Mouse (Mus musculus): Measurements from ENCODE around the gene Atp6ap2. TPM values are rescaled to one million over a fixed set of nuclear protein-coding genes. Genes with fewer than 3 reads are reported as not detected.
"Not testable (repeated sequence)": the region's sequence is repeated elsewhere in the genome, so short reads cannot be mapped to it uniquely, and the experiment has no call there.

Gene Atp6ap2
- polyA plus RNA-seq, 1 experiment: 176 TPM

DNA sequence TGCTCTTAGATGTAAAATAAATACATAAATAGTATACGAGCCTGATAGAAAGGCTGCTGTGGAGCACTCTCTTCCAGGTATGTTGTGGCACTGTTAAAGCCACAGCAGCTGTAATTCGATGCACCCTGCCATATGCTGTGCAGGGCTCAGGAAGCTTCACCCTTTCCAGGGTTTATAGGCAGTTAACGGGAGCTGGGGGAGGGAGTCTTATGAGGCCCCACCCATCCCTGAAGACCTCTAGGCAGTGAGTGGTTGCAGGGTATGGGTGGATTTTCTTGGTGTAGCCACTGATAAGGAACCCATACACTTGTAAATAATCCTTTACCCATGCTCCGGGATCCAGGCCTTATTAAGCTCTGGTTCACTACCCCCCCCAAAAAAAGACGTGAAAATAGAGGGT lies 6.2 kb downstream of the Atp6ap2 start:
- no peak for TF ChIP-seq POLR2A (IDR thresholded peaks at IDR 0.05; ENCODE audit: borderline replicate concordance, low read depth, low read length)
- TF ChIP-seq CTCF (IDR thresholded peaks at IDR 0.05; ENCODE audit: low read depth, low read length): no peak
- H3K4me1 ChIP-seq (ENCODE audit: control insufficient read depth, insufficient read depth, low read length): peaks cover 29% of the 10 kb centered on the region
- H3K27ac ChIP-seq (ENCODE audit: insufficient read depth, low read depth, low read length): no peak overlapping the region
- no peak overlapping the region for H3K4me3 ChIP-seq (ENCODE audit: insufficient read depth, low read length)

DNA sequence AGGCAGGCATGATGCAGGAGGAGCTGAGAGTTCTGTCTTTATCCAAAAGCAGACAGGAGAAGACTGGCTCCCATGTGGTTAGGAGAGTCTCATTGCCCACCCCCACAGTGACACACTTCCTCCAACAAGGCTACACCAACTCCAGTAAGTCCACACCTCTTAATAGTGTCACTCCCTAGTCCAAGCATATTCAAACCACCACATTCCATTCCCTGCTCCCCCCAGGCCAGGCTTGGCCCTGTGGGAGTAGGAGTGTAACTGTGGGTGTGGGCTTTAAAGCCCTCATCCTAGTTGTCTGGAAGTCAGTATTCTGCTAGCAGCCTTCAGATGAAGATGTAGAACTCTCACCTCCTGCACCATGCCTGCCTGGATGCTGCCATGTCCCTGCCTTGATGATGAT lies 22.9 kb downstream of the Atp6ap2 start:
- H3K27ac ChIP-seq (ENCODE audit: insufficient read depth, low read depth, low read length); H3K4me3 ChIP-seq (ENCODE audit: insufficient read depth, low read length); H3K4me1 ChIP-seq (ENCODE audit: control insufficient read depth, insufficient read depth, low read length): not testable (repeated sequence)

DNA sequence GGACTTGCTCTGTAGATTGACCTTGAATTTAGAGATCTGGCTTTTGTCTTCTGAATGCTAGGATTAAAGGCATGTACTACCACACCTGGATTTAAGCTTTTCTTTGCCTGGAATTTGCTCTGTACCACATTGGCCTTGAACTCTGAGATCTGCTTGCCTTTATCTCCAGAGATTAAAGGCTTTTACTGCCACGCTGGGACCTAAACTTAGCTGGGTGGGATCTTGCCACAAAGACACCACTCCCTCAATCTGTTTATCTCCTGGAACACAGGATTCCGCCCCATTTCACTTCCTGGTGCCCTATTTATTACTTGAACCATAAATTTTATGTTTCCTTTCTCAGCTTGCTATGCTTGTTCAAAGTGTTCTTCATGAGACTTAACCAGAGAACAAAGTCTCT lies 23.6 kb downstream of the Atp6ap2 start:
- Histone ChIP-seq H3K4me1 (ENCODE audit: control insufficient read depth, insufficient read depth, low read length) (no peaks in the 10 kb centered on the region), H3K4me3 (ENCODE audit: insufficient read depth, low read length) (no peak overlapping the region), H3K27ac (ENCODE audit: insufficient read depth, low read depth, low read length) (no peak overlapping the region)
- TF ChIP-seq POLR2A (IDR thresholded peaks at IDR 0.05; ENCODE audit: borderline replicate concordance, low read depth, low read length) (no peak), CTCF (IDR thresholded peaks at IDR 0.05; ENCODE audit: low read depth, low read length) (no peak)

DNA sequence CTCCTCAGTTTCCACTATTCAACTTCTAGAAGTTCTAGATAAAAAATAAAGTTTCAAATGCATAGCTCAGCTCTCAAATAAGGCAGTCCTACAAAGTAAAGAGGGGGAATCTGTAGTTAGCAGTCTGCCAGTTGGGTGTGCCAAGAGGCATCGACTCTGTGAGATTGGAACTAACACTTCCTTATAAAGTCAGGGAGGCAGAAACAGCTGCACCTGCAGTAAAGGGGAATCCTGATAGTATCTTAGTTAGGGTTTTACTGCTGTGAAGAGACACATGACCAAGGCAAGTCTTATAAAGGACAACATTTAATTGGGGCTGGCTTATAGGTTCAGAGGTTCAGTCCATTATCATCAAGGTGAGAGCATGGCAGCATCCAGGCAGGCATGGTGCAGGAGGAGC lies 24.8 kb downstream of the Atp6ap2 start:
- H3K4me3 ChIP-seq (ENCODE audit: insufficient read depth, low read length); H3K27ac ChIP-seq (ENCODE audit: insufficient read depth, low read depth, low read length); H3K4me1 ChIP-seq (ENCODE audit: control insufficient read depth, insufficient read depth, low read length): not testable (repeated sequence)

DNA sequence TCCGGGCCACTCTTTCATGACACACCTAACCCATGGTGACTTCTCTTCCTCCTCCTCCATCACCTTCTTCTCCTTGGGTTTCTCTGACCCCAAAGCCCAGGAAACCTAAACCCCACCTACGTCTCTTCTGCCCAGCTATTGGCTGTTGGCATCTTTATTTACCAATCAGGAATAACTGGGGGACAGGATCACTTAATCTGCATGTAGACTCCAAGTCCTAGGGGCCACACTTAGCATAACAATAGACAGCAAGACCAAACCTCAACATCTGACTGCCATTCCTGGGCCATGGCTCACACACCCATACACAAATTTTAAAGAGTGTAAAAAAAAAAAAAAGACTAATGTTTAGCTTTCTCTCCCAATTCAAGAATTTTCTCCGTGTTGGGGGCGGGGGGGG lies 37.5 kb downstream of the Atp6ap2 start:
- Histone ChIP-seq H3K4me1 (ENCODE audit: control insufficient read depth, insufficient read depth, low read length) (no peaks in the 10 kb centered on the region), H3K4me3 (ENCODE audit: insufficient read depth, low read length) (no peak overlapping the region), H3K27ac (ENCODE audit: insufficient read depth, low read depth, low read length) (no peak overlapping the region)
- no peak for TF ChIP-seq CTCF (IDR thresholded peaks at IDR 0.05; ENCODE audit: low read depth, low read length)
- no peak for TF ChIP-seq POLR2A (IDR thresholded peaks at IDR 0.05; ENCODE audit: borderline replicate concordance, low read depth, low read length)

DNA sequence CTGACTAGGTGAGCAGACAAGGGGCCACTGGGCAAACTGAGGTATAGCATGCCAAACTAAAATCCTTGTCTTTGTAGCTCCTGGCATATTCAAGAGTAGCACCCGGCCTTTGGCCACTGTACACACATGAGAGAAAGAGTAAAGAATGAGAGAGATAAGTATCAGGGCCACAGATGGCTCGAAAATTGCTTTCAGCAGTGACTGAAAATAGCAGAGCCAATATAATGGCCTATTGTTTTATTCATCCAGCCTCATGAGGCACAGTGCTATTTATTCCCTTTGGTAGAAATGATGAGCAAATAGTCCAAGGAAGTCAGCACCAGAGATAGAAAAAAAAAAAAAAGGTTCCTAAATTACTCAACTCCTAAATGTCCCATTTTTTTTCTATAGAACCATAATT lies 57.4 kb downstream of the Atp6ap2 start:
- Histone ChIP-seq H3K4me3 (ENCODE audit: insufficient read depth, low read length) (no peak overlapping the region), H3K4me1 (ENCODE audit: control insufficient read depth, insufficient read depth, low read length) (0 out of 2 replicates have a peak, but pooled peaks cover 2% of the 10 kb centered on the region), H3K27ac (ENCODE audit: insufficient read depth, low read depth, low read length) (no peak overlapping the region)
- TF ChIP-seq POLR2A (IDR thresholded peaks at IDR 0.05; ENCODE audit: borderline replicate concordance, low read depth, low read length) (no peak), CTCF (IDR thresholded peaks at IDR 0.05; ENCODE audit: low read depth, low read length) (no peak)

DNA sequence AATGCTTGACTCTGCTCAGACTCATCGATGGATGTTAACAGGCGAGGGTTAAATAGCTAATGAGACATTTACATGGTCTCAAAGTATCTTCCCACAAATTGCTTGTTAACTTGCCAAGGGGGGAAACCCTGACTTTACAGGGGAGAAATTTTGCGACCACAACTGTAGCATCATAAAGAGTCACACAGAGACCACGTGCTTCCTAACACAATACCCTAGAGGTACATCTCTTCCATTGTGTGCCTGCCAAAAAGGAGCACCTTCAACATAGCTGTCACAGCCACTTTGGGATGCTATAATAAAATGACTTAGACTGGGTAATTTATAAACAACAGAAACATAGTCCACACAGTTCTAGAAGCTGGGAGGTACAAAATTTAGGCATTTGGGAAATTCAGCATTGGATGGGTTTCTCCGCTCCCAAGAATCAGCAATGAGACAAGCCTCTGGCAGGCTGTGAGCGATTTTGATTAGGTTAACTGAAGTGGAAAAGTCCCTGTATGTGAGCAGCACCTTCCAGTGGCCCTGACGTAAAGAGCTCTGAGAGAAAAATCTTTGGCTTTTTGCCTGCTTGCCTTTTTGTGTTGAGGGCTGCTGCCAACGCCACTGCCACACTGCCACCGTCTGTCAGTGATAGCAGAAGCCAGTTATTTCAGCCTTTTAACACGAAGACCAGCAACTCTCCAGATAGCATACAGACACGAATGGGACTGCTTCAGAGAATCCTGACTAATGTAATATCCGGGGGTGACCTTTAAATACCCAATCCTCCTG lies 58.1 kb downstream of the Atp6ap2 start:
- Histone ChIP-seq H3K4me1 (ENCODE audit: control insufficient read depth, insufficient read depth, low read length) (0 out of 2 replicates have a peak, but pooled peaks cover 2% of the 10 kb centered on the region), H3K4me3 (ENCODE audit: insufficient read depth, low read length) (no peak overlapping the region), H3K27ac (ENCODE audit: insufficient read depth, low read depth, low read length) (no peak overlapping the region)
- TF ChIP-seq CTCF (IDR thresholded peaks at IDR 0.05; ENCODE audit: low read depth, low read length): no peak
- TF ChIP-seq POLR2A (IDR thresholded peaks at IDR 0.05; ENCODE audit: borderline replicate concordance, low read depth, low read length): no peak

DNA sequence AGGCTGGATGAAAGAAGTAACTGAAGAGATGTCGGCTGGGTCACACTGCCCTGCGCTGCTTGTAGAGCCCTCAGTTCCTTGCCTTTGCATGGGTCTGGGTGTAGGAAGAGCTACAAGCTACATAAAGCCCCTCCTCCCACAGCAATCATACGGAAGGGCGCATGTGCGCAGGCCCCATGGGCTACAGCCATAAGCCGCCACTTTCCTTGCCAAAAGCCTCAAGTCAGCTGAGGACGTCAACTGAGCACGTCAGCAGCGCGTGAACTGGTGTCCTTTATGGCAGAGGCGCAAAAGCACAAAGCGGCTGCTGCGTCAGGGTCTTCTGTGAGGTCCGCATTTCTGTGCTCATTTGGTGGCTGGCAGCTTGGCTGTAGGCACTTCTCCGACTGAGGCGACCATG lies 64.3 kb downstream of the Atp6ap2 start:
- H3K4me3 ChIP-seq (ENCODE audit: insufficient read depth, low read length): no peak overlapping the region
- no peaks in the 10 kb centered on the region for H3K4me1 ChIP-seq (ENCODE audit: control insufficient read depth, insufficient read depth, low read length)
- TF ChIP-seq POLR2A (IDR thresholded peaks at IDR 0.05; ENCODE audit: borderline replicate concordance, low read depth, low read length): no peak
- TF ChIP-seq CTCF (IDR thresholded peaks at IDR 0.05; ENCODE audit: low read depth, low read length): no peak
- no peak overlapping the region for H3K27ac ChIP-seq (ENCODE audit: insufficient read depth, low read depth, low read length)

DNA sequence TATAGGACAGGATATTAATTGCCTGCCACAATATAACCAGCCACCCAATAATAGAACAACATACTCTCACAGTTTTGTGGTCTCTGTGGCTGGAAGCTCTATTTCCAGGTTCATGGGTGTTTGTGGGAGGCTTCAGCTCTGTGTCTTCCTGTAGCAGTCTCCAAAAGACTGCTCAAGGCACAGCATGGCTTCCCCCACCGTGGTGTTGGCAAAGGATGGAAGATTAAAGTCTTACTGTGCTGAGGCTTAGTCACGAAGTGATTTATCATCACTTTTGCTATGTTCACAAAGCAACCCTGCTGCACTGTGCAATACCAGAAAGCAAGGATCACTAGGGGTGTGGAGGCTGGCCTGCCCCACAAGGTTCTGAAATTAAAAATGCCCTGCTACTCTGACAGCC lies 66.3 kb downstream of the Atp6ap2 start:
- no peaks in the 10 kb centered on the region for H3K4me1 ChIP-seq (ENCODE audit: control insufficient read depth, insufficient read depth, low read length)
- no peak overlapping the region for H3K4me3 ChIP-seq (ENCODE audit: insufficient read depth, low read length)
- no peak for TF ChIP-seq CTCF (IDR thresholded peaks at IDR 0.05; ENCODE audit: low read depth, low read length)
- no peak for TF ChIP-seq POLR2A (IDR thresholded peaks at IDR 0.05; ENCODE audit: borderline replicate concordance, low read depth, low read length)
- no peak overlapping the region for H3K27ac ChIP-seq (ENCODE audit: insufficient read depth, low read depth, low read length)

Other genes starting within 250 kb of the Atp6ap2 start
- 28.2 and 29.1 TPM in 2 replicates for gene 1810030O07Rik, start 85.9 kb downstream of the Atp6ap2 start, polyA plus RNA-seq (2012; ENCODE audit: insufficient read depth, insufficient read length, missing spikeins)
- 13.8 and 14.9 TPM in 2 replicates for gene Med14, start 174.3 kb downstream of the Atp6ap2 start, polyA plus RNA-seq (2012; ENCODE audit: insufficient read depth, insufficient read length, missing spikeins)